Mouse (Mus musculus): ENCODE measurements at regions not wholly inside any gene's neighbourhood (a gene's known extent, or its start where the extent isn't known, plus 50 kb on each side); places are given as distances from the start of the nearest gene placed in this dataset.
A peak's percentile ranks its signal among the peaks of the same experiment; 100 is the strongest.

DNA sequence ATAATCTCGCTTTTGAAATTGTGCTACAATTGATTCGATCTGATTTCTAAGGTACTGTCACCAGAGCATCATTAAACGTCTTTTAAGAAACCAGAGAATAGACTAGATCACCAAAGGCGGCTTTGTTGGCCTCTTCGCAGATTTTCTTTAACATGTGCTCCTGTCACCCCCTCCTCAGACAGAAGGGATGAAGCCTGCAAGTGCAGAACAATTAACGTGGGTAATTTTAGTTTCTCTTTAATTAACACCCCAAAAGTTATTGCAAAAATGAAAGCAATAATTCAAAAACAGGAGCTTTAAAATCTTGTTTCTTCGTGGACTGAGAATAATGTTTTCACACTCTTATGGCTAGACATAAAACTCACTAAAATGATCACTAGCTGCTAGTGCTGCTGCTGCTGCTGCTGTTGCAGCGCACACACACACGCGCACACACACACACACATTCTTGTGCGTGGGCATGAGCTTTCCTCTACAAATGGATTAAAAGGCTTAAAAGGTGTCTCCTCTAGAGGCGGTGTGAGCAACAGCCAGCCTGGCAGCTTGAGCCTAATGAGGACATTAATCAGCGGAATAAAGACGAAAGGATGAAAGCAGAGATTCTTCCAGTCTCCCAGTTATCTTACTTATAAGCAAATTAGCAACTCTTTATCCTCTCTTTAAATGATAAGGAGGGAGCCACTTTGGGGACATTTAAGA is 550.5 kb upstream of the Btbd3 start:
- DNase-seq (ENCODE audit: low spot score): no peak

DNA sequence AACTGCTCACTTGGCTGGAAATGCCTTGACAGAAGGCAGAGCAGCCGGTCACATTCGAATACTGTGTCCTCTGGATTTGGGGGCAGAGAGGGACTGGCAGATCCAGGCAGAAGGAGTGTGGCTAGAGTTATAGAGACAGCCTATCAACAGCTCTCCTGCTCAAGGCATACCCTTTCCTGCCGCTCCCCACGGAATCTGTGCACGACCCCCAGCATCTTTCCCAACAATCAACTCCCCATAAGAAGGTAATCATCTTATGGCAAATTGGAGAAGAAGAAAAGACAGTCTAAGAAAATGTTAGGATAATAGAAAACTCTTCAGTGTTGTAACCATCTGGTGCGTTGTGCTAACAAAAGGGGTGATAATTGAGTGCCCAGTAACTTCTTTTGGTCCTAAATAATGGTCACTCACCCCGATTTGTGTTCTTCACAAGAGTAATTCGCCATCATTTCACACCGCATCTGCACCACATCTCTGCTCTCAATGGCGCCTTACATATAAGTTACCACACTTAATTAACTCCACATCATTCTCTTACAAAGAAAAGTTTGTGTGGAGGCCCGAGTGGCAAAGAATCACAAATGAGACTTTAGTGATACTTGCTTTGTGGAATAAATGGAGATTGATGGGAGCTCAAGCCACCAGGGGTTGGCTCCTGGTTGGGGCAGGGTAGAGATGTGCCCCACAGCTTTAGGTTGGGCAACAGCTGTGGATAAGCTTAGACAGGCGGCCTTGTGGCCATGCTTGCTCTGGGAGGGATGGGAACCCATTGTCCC is 551.2 kb upstream of the Btbd3 start:
- DNase-seq (ENCODE audit: low spot score): no peak

DNA sequence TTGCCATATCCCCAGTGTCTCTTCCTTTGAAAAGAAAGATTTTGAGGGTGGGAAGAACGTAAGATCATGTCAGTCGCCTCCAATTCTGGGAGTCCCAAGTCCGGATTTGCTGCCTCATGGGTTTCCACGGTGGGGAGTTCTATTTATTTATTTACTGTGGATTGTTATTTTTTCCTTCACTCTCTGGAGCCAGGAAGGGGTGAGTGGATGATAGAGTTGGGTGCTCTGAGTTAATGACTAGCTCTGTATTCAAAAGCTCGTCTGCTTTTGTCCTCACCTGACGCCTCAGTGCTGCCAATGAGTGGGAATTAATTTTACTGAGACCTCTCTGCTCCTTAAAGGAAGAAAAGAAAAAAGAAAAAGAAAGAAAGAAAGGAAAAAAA is 551.8 kb upstream of the Btbd3 start:
- DNase-seq (ENCODE audit: low spot score): no peak

DNA sequence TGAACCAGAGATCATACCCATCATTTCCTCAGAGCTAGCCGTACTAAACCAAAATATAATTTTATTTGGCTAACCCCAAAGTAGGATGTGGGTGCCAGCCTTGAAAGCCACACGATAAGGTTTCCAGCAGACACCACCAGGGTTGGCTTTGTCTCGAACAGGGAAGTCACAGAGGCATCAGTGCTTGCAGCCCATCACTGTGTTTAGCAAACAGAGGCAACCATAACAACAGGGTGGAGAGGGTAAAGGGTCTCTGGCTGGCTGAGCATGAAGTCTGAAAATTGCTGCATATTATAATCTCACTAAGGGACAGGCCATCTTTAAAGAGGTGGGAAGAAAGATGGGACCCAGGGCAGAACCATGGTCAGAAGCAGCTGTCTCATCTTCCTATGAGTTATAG is 552.3 kb upstream of the Btbd3 start:
- no peak for DNase-seq (ENCODE audit: low spot score)

DNA sequence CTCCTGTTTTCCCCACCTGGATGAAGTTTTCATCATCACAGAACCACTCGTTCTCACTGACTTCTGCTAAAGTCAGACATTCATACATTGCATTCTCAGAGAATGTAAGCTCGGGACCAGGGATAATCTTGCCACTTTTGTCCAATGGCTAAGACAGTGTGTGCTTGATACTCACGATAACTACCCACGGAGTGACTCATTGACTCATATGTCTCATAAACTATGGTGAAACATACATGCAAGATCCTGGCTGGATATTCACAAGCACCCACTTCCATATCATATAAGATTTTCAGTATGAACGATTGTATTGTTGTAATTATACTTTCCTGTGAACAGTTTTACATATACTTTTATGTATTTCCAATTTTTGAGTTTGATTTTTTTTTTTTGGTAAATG is 560.5 kb upstream of the Btbd3 start:
- no peak for DNase-seq (ENCODE audit: low spot score)

DNA sequence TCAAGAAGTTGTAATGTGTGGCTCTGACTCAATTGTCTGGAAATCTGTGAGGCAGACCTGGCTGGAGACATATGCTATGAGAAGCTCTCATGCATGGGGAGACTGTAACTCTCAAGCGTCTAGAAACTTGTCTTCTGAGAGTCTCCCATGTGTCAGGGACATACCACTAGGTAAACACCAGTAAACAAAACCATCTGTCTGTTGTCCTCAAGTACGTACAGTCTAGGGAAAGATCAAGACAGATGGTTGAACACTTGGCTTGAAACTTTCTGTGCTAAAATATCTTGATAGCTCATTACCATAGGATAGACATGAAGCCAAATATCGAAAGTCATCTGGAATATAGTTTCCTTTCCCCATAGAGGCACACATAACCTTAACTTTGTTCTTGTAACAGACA is 562.3 kb upstream of the Btbd3 start:
- no peak for DNase-seq (ENCODE audit: low spot score)

DNA sequence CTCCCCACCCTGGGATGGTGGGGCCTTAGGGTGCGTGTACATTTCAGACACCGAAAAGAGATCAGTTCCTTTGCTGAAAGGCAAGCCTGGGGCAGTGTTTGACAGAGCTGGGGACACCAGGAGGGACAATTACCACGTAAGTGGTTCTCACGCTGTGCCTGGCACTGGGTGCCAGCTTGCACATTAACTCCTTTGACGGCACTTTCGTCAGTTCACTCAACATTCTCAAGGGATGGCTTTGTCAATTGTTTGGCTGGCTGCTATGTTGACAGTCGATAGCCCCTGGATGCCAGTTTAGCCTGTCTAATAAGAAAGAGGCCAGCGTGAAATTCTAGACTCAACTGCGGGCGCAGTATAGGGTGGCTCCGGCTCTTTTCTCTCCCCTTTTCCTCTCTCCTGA is 569.2 kb upstream of the Btbd3 start:
- DNase-seq (ENCODE audit: low spot score): no peak

DNA sequence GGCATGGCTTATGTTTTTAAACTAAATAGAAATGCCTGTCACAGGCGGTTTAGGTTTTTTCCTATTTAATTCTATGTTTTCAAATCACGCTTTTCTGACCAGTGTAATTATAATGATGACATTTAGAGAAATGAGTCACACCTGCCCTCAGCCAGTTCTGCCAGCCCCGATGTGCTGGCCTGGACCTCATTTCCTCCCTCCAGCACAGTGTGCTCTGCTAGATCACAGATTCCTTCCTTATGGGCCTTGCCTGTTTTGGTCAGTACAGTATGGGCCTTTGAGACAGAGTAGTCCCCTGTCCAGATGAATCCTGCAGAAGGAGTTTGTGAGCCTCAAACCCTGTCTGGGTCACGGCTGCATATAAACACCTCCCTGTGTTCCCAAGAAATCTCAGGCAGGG is 569.6 kb upstream of the Btbd3 start:
- no peak for DNase-seq (ENCODE audit: low spot score)

DNA sequence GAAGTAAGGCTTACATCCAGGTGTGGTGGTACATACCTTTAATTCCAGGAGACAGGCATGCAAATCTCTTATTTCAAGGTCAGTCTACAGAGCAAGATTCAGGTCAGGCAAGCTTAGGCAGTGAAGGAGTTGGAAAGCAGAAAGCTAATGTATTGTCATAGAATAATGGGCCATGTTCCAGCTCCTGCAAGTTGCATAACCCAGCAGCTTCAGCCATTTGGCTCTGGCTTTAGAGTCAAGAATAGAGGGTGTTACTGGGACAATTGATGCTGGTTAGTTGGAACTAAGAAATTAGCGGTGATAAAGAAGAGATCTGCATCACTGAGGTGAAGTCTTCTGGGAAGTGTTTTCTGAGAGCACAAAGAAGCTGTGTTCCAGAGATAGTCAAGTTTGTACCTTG is 565.3 kb upstream of the Jag1 start:
- no peak for DNase-seq (ENCODE audit: low spot score)

DNA sequence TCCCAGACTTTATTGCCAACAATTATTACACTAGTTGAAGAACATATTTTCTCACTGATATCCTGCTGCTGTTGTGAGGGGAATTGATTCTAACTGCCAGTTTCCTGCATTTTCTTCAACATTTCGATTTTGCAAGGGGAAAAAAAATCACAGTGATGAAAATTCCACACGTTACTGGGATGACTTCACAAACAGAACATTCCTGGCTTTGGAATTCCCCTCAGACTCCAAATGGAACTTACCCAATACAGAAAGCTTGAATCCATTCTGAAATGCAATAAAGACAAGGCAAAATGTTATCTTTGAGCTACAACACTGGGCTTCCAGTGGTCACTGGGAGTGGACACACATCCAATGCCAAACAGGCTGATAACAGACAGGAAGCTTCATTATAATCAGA is 546.7 kb upstream of the Jag1 start:
- DNase-seq (ENCODE audit: low spot score): no peak

DNA sequence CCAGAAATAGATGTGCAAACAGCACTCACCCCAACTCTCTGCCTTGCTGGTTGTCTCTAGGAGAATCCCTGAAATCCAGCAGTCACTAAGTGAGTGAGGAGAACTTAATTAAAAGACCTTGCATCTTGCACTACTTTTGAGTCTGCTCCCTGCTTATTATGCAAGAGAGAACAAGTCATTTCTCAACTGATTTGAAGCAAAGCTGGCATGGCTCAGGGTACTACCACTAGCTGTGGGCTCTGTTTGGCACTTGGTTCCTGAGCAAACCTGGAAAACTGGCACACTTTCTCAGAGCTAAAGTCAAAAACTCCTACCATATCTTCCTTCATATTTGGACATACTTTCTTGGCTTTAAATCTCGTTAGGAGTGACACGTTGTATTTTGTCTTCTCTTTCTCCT is 545.8 kb upstream of the Jag1 start:
- no peak for DNase-seq (ENCODE audit: low spot score)

DNA sequence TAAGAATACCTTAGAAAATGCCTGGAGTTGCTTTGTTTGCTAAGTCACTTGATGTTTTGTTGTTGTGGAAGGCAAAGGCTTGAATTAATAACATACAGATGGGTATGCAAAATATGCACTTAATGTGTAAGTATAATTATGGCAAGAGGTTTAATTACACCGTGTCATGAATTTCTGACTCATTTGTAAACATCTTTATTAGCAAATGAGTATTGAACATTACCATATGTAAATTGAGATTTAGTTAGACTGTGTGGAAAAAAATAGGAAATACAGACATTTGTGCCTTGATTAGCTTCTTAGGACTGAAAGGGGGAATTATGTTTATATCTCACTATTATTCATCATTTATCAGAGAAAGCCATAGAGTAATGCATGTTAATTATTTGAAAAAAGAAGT is 544.0 kb upstream of the Jag1 start:
- no peak for DNase-seq (ENCODE audit: low spot score)

DNA sequence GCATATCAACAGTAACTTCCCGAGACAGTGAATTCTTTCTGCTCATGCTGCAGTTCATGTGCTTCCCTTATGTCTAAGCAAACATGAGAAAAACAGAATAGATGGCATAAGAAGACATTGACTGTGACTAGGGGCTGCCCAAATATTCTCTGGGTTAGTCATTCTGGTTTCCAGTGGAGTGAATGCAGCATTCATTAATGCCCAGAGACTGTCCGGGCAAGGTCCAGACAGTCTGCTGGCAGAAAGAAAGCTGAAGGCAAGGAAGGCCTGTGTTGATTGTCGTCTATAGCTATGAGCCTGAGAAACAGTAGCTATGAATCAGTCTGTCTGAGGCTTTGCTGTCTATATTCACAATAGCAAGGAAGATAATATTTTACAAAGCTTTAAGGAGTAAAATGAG is 537.9 kb upstream of the Jag1 start:
- no peak for DNase-seq (ENCODE audit: low spot score)

DNA sequence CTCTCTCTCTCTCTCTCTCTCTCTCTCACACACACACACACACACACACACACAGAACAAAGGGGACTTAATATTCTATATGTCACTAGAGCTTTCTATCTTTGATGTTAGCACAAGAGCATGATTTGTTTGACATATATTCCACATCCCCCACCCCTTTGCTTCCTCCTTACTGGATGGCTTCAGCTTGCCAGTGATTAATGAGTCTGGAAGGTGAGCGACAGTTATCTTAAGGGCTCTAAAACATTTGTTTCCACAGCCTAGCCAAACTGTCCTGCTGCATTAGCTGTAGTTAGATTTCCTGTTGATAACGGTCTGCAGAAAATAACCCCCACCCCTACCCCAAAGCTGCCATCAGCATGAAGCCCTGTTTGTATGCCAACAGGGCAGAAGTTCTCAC is 527.7 kb upstream of the Jag1 start:
- DNase-seq (ENCODE audit: low spot score): no peak

DNA sequence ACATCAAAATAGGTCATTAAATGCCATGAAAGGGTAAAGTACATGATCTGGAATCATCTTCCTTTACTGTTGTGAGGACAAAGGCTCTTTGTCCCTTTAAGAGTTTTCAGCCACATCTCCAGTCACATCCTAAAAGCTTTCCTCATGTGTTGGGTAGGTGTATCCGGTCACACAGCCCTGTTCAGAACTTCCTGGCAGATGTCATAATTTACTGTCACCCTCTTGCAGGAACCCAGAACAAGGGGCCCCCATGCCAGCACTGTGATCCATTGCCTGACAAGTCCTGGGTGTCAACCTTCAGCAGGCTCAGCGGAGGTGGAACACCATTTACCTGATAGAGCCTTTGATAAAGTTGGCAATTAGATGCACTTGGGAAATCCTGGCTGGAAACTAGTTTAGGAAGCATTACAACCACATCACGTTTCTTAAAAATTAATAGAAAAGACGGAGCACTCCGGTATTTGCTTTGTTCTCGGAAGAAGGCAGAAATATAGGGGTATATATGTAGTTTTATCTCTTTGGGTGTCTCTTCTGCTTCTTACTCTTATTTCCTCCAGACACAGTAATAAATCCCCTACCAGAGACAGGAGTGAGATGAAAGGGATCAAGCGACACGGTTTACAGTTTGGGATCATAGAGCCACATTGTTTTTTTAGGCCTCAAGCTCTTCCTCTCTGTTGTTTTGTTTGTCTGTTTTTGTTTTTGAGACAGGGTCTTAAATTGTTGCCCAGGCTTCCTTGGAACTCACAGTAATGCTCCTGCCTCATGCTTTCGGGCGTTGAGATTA is 527.0 kb upstream of the Jag1 start:
- no peak for DNase-seq (ENCODE audit: low spot score)

DNA sequence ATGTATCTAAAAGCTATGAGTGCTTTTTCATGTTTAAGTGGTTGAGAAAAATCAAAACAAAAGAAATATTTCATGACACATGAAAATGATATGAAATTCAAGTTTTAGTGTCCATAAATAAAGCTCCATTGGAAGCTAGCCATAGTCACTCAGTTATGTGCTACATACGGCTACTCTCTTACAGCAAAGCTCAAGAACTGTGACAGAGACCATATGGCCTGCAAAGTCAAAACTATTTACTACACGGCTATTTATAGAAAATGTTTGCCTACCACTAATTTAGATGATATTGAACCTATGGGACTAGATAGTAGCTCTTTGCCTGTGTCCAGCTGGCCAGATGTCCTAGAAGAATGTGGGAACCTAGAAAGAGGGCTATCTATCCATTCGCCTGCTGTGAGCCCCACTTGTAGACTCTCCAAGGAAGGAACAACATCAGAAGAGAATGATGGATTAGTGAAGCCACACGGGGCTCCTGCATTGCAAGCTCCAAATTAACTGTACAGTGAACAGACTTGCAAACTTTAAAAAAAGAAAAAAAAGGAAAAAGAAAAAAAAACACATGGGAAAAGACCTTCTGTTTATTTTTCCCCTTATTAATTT is 518.7 kb upstream of the Jag1 start:
- DNase-seq (ENCODE audit: low spot score): no peak

DNA sequence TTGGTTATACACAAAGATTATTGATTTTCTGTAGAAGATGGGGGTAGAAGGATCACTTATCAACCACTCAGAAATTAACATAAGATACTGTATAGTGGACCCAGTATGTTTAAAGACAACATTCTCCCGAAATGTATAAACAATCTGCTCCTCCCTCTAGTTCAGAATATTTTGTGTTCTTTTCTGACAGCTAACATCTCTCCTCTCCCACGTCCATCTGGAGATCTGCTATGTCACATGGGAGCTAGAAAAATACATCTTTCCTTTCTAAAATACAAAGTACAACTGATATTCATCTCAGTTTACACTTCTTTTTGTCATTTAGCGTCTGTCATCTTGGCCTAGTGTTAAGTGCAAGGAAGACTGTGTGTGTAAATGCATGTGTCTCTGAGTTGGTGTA is 500.2 kb upstream of the Jag1 start:
- DNase-seq (ENCODE audit: low spot score): no peak

DNA sequence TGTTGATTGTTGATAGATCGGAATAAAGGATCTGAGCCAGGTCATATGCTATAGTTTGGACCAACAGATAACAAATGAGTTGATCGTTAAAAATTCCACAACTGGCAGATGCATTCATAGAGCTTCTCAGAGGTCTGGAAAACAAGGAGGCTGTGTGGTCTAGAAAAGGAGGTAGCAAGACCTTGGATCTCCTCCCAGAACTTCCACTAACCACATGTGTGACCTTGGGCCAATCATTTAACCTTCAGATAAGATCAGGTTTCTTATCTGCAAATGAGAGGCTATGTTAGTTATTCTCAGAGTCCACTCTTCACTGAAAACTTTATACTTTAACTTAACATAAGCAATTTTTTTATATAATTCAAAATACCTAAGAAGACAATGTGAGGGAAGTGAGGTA is 497.3 kb upstream of the Jag1 start:
- DNase-seq (ENCODE audit: low spot score): peak; percentile 55

DNA sequence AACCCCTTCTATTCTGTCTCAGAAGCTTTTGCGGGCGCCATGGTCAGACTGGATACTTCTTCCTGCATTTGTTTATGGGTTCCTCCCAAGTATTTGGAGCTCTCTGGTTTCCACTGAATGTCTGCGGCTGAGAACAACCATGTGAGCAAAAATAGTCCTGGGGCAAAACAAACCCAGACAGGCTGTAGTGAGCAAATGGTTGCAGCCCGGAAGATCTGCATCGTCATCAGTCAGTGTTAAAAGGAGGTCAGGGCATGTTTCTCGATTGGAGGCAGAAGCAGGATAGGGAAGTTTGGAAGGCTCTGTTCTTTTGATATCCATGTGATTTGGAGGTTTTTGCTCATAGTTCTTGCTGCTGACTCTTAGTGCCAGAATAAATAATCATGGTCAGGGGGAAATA is 492.1 kb upstream of the Jag1 start:
- no peak for DNase-seq (ENCODE audit: low spot score)

DNA sequence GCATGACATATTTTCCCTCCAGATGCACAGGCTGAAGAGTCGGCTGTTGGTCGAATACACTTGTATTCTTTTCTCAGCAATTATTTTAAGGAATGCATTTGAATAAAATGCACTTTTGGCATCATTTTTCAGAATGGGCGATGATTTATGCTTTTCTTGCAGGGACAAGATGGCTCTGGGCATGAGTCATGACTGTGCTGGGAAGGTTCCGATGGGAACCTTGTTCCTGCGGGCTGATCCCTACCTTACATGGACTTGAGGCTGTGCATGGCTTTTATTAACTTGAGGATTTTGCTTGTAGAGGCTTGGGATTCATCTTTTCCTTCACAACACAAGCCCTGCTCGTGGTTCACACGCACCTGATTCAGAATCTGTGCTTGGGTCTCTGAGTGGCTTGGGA is 481.7 kb upstream of the Jag1 start:
- no peak for DNase-seq (ENCODE audit: low spot score)

DNA sequence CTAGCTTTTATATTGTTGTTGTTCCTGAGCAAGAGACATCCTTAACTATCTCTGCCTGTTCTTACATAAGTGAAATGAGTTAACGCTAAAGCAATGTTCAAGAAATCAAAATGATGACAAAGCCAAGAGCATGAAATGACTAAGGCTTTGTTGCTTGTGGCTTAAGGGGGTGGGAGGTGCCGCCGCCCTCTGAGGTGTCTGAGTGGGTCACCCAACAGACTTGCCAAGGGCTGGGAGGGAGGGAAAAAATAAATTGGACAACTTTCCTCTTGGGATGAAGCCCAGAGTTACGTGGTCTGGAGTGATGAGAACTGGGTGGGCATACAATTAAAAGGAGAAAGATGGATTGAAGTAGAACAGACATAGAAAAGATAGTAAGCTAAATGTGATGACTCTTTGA is 478.1 kb upstream of the Jag1 start:
- DNase-seq (ENCODE audit: low spot score): no peak

DNA sequence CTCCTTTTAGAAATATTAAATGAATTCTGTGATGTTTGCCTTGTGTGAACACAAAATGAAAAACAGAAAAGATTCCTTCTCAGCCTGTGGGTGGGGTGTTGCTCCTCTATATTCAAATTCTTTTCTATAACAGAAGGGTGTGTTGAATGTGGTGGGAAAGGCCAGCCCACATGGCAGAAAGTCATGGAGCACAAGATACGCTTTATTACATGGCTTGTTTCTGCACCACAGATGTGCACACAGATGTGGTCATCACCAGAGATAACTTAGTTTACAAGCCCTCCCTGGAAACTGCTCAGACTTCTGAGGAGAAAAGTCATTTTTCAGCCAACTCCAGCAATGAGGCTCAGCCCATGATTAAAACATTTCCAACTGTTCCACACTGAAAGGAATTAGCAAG is 475.1 kb upstream of the Jag1 start:
- DNase-seq (ENCODE audit: low spot score): no peak

DNA sequence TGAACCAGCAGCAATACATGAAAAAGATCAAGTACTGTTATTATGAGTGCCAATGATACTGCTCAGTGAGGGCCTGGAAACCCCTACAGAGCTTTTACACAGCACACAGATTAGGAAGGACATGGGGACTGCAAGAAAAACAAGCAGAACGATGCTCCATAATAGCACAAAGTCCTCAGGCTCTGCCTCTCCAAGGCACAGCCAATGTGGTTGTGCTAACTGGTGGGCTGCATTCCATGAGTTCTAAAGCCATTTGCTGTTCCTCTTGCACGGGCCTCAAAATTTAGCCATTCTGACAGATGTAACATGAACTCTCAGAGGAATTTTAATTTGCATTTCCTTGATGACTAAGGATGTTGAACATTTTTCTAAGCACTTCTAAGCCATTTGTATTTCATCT is 465.0 kb upstream of the Jag1 start:
- DNase-seq (ENCODE audit: low spot score): no peak

Data from ovary, adult 18-20 months (tissue).